Mouse (Mus musculus): ENCODE data around the gene Mis18a. TPM values are rescaled to one million over a fixed set of nuclear protein-coding genes. Genes with fewer than 3 reads are reported as not detected.

The Mis18a gene
- polyA plus RNA-seq, 1 experiment from 2014 or later, result 50.6 TPM

- DNase-seq (no peak), ATAC-seq (ENCODE audit: low read depth) (no peak)
- WGBS (ENCODE audit: insufficient replicate concordance), result 76% methylated on average over 3 of the region's 3 CpGs
Observed at GRCm38 (mm10) chr16:90678820-90679219, 48.4 kb downstream of the Mis18a start.

GRCm38 (mm10) chr16:90676920-90677574 is 50.2 kb downstream of the Mis18a start:
- Histone ChIP-seq H3K27me3 (no peaks in the 10 kb centered on the region), H3K4me2 (no peak overlapping the region), H3K9me3 (replicated peaks) (no peaks in the 10 kb centered on the region), H3K4me1 (replicated peaks) (no peaks in the 10 kb centered on the region), H3K36me3 (no peaks in the 10 kb centered on the region), H3K4me3 (replicated peaks) (no peak overlapping the region), H3K27ac (no peak overlapping the region), H3K9ac (no peak overlapping the region)
- whole genome bisulfite sequencing (ENCODE audit: insufficient replicate concordance), result 28% methylated on average over 20 of the region's 20 CpGs
- DNase-seq (no peak), ATAC-seq (ENCODE audit: low read depth) (no peak)

More at GRCm38 (mm10) chr16:90678820-90679219, 48.4 kb downstream of the Mis18a start:
- no peaks in the 10 kb centered on the region for H3K27me3 ChIP-seq
- H3K4me3 ChIP-seq (replicated peaks), result no peak overlapping the region
- H3K36me3 ChIP-seq, result no peaks in the 10 kb centered on the region
- no peak overlapping the region for H3K4me2 ChIP-seq
- no peak overlapping the region for H3K27ac ChIP-seq
- H3K4me1 ChIP-seq (replicated peaks), result no peaks in the 10 kb centered on the region
- H3K9ac ChIP-seq, result no peak overlapping the region
- H3K9me3 ChIP-seq (replicated peaks), result no peaks in the 10 kb centered on the region

GRCm38 (mm10) chr16:90674651-90675050 is 52.6 kb downstream of the Mis18a start:
- ATAC-seq (ENCODE audit: low read depth) (no peak), DNase-seq (no peak)
- WGBS (ENCODE audit: insufficient replicate concordance), result 75% methylated on average over 6 of the region's 6 CpGs
- no peaks in the 10 kb centered on the region for H3K4me1 ChIP-seq (replicated peaks)
- H3K9me3 ChIP-seq (replicated peaks), result no peaks in the 10 kb centered on the region
- H3K36me3 ChIP-seq, result no peaks in the 10 kb centered on the region
- no peaks in the 10 kb centered on the region for H3K27me3 ChIP-seq
- no peak overlapping the region for H3K9ac ChIP-seq
- no peak overlapping the region for H3K4me3 ChIP-seq (replicated peaks)
- no peak overlapping the region for H3K4me2 ChIP-seq
- no peak overlapping the region for H3K27ac ChIP-seq

- Histone ChIP-seq H3K4me2 (no peak overlapping the region), H3K9ac (no peak overlapping the region), H3K4me1 (replicated peaks) (no peaks in the 10 kb centered on the region), H3K9me3 (replicated peaks) (no peaks in the 10 kb centered on the region), H3K27ac (no peak overlapping the region), H3K36me3 (no peaks in the 10 kb centered on the region), H3K4me3 (replicated peaks) (no peak overlapping the region), H3K27me3 (no peaks in the 10 kb centered on the region)
- ATAC-seq (ENCODE audit: low read depth) (no peak), DNase-seq (no peak)
- 68% methylated on average over 21 of the region's 21 CpGs for WGBS (ENCODE audit: insufficient replicate concordance)
Observed at GRCm38 (mm10) chr16:90673507-90674354, 53.5 kb downstream of the Mis18a start.

Other genes with a start within 250 kb of the Mis18a start
- 48.8 and 52.6 TPM in 2 replicates for gene Mrap, start 10.8 kb upstream of the Mis18a start, polyA plus RNA-seq (2015; fragmentation: Nextera tagmentation; extraction: Ambion mirVana)
- 4.7 and 7.5 TPM in 2 replicates for gene Urb1, start 83.0 kb upstream of the Mis18a start, polyA plus RNA-seq (2015; fragmentation: Nextera tagmentation; extraction: Ambion mirVana)
- gene Eva1c, start 99.3 kb upstream of the Mis18a start, polyA plus RNA-seq (2015; fragmentation: Nextera tagmentation; extraction: Ambion mirVana), result 0.25 and 0.31 TPM in 2 replicates
- gene Cfap298, start 207.7 kb upstream of the Mis18a start, polyA plus RNA-seq (2015; fragmentation: Nextera tagmentation; extraction: Ambion mirVana), result 33.2 and 39.9 TPM in 2 replicates

Data from liver, embryonic 13.5 days (tissue).